Mouse (Mus musculus) adrenal gland, adult 8-10 months (tissue): ENCODE results near the gene Sdsl. TPM values are rescaled to one million over a fixed set of nuclear protein-coding genes. Genes with fewer than 3 reads are reported as not detected.

Experiments
- DNase-seq: peaks from one replicate; pipeline ENCODE4 v3.0.0; 2022
- total RNA-seq, 4 experiments: library from RNA; stranded (reverse); gene quantifications; 2 replicates each; pipeline ENCODE4 v1.2.4; 2022

Gene Sdsl
- total RNA-seq, 4 experiments from 2014 or later: 96.5 to 107 (median 105) TPM

DNA sequence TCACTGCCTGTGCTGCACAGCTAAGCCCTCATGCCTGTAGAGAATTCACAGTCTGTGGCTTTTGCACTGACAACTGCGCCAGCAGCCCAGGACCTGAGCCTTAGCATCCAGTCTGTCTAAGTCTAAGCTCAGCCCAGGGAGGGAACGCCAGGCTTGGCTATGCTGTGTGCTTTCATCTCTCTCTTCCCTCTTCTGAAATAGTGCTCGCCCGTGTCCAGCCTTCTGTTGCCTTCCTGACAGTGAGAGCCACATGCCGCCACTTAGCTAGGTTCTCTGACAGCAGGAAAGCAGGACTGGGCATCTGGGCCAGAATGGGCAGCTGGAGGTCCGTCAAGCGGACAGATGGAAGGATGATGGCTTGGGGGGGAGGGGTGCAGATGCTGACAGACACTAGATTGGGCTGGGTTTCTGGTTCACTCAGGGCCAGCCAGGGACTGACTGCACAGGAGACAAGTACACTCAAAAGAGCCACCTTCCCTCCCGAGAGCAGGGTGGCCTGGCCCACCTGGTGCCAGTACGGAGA, 21.3 kb upstream of the Sdsl start:
- no peak for DNase-seq

DNA sequence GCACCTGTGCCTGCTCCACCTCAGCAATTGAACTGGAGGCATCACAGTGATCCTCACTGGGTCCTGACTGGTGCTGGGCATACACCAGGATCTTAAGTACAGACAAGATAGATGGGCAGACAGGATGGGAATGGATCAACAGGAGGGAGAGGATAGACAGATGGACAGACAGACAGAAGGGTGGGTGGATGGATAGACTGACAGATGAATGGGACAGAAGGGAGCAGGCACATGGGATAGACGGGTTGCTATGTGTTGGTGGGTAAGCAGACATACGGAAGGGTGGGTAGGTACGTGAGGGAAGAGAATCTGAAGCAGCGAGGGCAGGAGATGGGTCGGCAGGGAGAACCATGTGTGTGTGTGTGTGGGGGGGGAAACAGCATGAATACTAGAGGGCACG, 20.8 kb upstream of the Sdsl start:
- DNase-seq: no peak

DNA sequence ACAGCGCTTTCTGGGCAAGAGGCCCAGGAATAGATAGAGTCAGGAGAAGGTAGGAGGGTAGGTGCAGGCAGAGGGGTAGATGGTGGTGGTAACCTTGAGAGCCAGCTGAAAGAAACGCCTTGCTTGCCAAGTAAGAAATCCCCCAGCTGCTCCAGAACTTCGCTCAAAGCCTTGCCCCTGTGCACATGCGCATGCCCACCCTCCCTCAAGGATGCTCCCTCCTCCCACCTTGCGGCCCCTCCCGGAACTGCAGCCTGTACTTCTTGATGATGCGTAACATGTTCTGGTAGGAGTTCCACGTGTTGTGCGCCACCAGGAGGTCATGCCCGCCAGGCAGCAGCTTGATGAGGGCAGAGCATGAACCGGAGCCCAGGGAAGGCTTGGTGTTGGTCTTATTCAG, 19.8 kb upstream of the Sdsl start:
- DNase-seq: no peak

DNA sequence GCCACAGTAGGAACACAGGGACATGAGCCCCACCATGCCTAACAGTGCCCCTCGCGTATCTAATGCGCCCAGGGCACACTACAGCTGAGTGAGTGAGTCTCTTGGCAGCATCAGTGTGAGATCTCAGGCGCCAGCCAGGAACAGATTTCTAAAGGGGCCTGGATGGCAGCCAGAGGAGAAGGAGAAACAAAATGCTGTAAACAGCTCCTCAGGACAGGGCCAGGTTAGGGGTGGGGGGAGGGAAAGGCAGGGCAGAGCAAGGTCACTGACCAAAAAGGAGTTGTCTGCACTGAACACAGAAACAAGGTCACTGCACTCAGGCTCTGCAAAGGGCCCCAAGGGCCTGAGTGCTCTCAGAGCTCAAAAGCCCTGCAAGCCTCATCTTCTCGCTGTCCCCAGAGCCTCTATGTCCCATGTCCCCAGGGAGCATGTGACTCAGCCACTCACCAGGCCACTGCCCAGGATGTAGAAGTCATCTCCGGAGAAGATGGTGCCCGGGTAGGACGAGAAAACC, 18.1 kb upstream of the Sdsl start:
- DNase-seq: peak; percentile 67

- DNase-seq: no peak
Measured at GRCm38 (mm10) chr5:120487844-120488243, 15.2 kb upstream of the Sdsl start.

DNA sequence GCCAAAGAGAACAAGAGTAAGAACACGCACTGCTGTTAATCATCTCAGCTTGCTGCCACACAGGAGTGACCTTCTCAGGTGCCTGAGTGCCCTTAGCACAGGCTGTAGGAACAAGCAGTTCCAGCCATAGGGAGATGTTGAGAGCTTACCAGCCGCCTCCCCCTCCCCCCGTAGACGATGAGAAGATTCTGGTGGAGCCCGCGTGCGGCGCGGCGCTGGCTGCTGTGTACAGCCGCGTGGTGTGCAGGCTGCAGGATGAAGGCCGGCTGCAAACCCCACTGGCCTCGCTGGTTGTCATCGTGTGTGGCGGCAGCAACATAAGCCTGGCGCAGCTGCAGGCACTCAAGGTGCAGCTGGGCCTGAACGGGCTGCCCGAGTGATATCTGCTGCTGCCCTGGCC, 10.8 kb upstream of the Sdsl start:
- DNase-seq: no peak

GRCm38 (mm10) chr5:120481205-120481604, 8.6 kb upstream of the Sdsl start:
- no peak for DNase-seq

DNA sequence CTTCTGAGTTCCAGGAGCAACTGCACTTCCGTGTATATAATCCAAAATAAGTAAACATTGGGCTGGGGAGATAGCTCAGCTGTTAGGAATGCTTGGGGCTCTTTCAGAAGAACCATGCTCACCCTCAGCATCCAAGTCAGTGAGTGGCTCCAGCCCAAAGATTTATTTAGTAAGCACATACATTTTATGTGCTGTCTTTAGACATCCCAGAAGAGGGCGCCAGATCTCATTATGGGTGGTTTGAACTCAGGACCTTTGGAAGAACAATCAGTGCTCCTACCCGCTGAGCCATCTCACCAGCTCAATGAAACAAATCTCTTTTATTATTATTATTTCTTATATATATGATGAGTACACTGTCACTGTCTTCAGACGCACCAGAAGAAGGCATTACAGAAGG, 6.9 kb upstream of the Sdsl start:
- DNase-seq: no peak

- no peak for DNase-seq
Measured at GRCm38 (mm10) chr5:120477993-120478392, 5.4 kb upstream of the Sdsl start.

GRCm38 (mm10) chr5:120476296-120476695, 3.7 kb upstream of the Sdsl start, which contains the start of gene Sds:
TSS of gene Sds (plus strand) at chr5:120476526.
- DNase-seq: no peak

GRCm38 (mm10) chr5:120475861-120476260, 3.3 kb upstream of the Sdsl start:
- DNase-seq: no peak

GRCm38 (mm10) chr5:120473361-120473760, 751 bp upstream of the Sdsl start:
- DNase-seq: no peak

DNA sequence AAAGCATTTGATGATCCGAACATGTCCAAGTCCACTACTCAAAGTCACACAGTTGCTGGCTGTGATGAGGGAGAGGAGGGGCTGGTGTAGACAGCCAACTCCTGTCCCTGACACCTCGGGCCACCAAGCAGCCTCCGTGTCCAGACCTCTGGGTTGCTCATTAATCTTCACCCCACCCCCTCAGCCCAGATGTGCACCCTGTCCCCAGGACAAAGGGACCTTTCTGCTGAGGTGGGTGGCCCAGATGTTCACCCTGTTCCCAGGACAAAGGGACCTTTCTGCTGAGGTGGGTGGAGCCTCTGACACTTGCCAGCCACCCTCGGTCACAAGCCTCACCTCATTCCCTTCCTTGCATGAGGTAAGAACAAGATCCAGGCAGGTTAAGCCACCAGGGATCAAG, 1.1 kb downstream of the Sdsl start:
- no peak for DNase-seq

- no peak for DNase-seq
Measured at GRCm38 (mm10) chr5:120468830-120469229, 3.8 kb downstream of the Sdsl start.

- no peak for DNase-seq
Measured at GRCm38 (mm10) chr5:120468336-120468735, 4.3 kb downstream of the Sdsl start.

DNA sequence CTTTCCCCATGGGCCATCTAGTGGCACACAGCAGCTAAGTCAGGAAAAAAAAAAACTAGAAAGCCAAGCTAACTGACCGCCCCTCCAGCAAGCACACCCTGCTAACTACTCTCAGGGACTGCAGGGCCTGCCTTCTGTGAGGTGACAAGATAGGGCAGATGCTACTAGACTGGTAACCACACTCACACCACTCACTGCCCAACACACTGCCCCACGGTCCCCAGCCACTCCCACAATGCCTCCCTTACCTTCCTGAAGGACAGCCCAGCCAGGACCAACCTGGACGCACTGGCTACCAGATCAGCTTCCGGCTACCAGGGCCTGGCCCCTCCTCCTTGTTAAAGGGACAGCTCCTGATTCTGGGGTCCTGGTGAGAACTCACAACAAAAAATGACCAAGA, 5.6 kb downstream of the Sdsl start:
- DNase-seq: peak; percentile 53

- peak; percentile 85 for DNase-seq
Measured at GRCm38 (mm10) chr5:120465860-120466259, 6.8 kb downstream of the Sdsl start.

- no peak for DNase-seq
Measured at GRCm38 (mm10) chr5:120465062-120465461, 7.5 kb downstream of the Sdsl start.

DNA sequence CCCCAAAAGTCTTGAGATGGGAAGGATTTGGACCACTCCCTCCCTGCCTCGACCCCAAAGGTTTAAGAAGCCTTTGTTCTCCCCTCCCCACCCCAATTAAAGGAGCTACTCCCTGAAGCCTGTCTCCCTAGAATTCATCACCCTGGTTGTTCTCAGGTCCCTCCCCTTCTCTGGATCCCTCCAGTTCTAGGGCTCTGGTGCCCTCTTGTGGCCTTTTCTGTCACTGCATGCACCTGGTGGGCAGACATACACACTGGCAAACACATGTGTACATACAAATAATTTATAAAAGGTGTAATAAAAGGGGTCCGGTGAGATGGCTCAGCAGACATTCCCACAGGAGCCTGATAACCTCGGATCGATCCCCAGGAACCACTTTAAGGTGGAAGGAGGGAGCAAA, 8.3 kb downstream of the Sdsl start:
- no peak for DNase-seq

- DNase-seq: no peak
Measured at GRCm38 (mm10) chr5:120461902-120462301, 10.7 kb downstream of the Sdsl start.

GRCm38 (mm10) chr5:120459133-120459532, 13.5 kb downstream of the Sdsl start:
- DNase-seq: no peak

GRCm38 (mm10) chr5:120457628-120458027, 15.0 kb downstream of the Sdsl start:
- no peak for DNase-seq

GRCm38 (mm10) chr5:120456841-120457554, 15.6 kb downstream of the Sdsl start:
- no peak for DNase-seq

GRCm38 (mm10) chr5:120456253-120456652, 16.4 kb downstream of the Sdsl start:
- DNase-seq: no peak
